Mouse (Mus musculus) heart, postnatal 4 days (tissue): ENCODE measurements around the gene Jmjd1c. TPM values are rescaled to one million over a fixed set of nuclear protein-coding genes. Genes with fewer than 3 reads are reported as not detected.

Source experiments
- DNase-seq: peaks from one replicate; pipeline ENCODE4 v3.0.0; 2021
- total RNA-seq, 2 experiments: library from RNA; stranded (reverse); gene quantifications; 2 replicates each; pipeline ENCODE4 v1.2.3; 2021

The Jmjd1c gene
- total RNA-seq, 2 experiments from 2014 or later: 66.7 to 70.5 TPM

DNA sequence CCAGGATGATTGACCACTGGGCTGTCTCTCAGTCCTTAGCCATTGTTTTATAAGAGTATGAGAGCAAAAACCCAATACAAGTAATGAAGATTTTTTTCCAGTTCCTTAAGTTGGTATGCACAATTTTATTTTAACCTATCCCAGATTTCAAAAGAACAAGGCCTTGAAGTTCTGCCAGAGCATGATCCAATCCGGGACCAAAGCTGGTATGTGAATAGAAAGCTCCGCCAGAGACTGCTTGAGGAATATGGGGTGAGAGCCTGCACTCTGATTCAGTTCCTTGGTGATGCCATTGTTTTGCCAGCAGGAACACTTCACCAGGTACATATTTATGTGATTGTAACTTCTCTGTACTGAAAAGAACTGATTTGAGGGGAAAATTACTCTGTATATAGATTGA lies 153.6 kb downstream of the Jmjd1c start:
- no peak for DNase-seq

DNA sequence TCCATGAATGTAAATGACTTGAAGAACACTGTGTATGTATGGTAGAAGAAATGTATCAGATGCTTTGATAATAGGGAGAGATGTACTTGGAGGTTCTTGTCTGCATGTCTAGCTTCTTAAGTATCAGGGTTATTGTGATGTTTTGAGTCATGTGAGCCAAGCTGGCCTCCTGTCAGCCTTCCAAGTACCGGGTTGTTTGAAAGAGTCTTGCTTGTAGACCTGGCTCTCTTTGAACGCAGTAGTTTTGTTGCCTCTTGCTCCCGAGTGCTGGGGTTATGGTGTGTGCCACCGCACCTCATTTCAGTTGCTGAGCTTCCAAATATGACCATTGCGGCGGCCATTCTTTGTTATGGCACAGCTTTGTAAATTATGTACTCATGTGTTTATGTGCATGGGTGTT lies 154.9 kb downstream of the Jmjd1c start:
- no peak for DNase-seq

DNA sequence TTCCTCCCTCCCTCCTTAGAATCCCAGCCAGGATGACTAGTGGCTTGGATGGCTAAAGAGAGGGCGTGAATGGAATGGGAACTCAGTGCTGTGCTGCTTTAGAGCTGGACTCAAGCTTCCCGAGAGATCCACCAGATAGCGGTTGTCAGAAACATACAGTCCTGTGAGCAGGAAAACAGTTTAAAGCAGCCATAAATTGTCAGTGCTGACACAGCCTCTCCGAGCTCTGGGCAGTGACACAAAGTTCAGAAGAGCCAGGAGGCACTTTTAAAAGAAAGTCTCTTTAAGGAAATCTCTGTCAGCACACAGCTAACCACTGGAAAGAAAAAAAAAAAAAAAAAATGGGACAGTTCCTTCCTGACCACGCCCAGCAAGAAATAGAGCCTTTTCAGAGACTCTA lies 156.4 kb downstream of the Jmjd1c start:
- peak; percentile 16 for DNase-seq

DNA sequence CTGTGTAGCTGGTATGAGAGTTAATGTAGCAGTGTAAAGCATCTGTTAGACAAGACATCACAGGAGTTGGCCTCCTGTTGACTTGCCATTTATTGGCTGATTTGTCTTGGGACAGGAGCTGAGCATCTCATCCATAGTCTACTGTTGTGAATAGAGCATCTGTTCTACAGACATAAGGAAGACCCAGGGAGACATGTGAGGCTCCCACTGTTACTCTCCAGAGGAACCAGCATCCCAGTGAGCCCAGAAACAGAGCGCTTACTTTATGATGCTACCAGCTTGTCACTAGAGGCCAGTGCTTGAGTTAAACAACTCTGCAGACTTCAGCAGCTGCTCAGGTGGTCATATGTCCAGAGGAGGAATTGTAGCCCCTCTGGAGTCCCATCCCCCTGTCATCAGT lies 157.2 kb downstream of the Jmjd1c start:
- no peak for DNase-seq

DNA sequence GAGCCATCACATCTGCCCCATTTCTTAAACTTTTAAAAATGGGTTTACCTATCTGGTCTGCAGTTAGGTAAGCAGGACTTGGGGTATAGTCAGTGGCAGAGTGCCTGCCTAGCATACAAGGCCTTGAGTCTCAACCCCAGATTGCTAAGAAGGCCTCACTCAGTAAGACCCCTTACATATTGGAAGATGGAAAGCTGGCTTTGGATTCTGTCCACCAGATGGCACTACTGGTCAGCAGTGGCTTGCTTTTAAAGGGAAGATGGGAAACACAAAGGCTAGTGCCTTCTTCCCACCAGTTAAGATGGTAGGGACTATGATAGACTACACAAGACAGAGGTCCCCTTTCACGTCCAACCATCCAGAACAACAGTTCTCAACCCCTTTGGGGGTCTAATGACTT lies 168.9 kb downstream of the Jmjd1c start:
- peak; percentile 76 for DNase-seq

DNA sequence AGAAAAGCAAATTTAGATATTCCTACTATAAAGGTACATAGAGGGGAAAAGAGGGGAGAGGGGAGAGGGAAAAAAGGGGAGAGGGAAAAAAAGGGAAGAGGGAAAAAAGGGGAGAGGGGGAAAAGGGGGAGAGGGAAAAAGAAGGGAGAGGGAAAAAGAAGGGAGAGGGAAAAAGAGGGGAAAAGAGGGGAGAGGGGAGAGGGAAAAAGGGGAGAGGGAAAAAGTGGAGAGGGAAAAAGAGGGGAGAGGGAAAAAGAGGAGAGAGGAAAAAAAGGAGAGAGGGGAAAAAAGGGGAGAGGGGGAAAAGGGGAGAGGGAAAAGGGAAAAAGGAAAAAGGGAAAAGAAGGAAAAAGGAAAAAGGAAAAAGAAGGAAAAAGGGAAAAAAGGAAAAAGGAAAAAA lies 180.0 kb downstream of the Jmjd1c start:
- no peak for DNase-seq

DNA sequence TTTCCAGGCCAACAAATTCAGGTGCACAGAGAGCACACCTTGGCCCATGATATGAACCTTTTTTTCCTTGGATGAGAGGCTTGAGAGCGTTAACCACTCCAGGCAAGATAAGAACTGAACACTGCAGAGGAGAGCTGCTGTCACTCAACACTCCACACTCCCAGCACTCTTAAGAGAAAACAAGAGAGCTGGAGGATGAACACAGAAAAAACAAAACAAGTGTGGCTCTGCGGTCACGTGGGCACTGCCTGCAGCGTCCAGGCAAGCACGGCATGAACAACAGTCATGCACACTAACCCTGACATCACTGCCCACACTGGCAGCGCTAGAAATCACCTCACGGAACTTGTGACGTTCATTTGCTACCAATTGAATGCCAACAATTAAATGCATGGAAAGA lies 185.9 kb downstream of the Jmjd1c start:
- peak; percentile 14 for DNase-seq

DNA sequence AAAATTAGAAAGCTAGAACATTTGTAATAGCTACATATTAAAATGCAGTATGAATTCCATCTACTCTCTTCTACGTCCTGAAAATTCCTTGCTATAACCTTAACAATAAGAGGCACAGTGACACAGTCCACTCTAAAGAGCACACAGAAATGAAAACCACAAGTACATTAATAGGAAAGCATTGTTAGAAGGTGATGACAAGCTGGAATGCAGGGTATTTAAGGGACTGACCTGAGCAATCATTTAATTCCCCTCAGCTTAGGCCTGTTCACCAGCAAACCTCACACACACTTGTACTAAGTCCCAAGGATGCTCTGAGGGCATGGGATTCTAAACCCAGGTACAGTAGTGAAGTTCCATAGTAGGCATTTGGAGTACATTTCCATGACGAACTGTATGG lies 186.6 kb downstream of the Jmjd1c start:
- no peak for DNase-seq

DNA sequence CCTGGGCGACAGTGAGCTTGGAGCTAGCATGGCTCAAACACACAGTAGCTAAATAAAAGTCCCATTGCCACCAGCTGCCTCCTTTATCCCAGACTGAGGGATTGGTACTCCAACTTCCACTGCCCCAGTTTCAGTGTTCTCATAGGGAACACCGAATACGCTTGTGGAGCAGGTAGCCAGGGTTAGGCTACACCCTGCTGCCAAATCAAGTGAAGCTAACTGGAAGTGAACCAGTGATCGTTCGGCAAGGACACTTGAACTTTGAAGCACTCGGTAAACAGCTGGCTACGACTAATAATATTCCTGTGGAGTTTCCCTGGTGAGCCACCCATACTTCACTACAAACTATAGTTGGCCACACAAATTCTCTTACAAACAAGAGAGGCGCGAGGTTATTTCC lies 187.6 kb downstream of the Jmjd1c start:
- no peak for DNase-seq

DNA sequence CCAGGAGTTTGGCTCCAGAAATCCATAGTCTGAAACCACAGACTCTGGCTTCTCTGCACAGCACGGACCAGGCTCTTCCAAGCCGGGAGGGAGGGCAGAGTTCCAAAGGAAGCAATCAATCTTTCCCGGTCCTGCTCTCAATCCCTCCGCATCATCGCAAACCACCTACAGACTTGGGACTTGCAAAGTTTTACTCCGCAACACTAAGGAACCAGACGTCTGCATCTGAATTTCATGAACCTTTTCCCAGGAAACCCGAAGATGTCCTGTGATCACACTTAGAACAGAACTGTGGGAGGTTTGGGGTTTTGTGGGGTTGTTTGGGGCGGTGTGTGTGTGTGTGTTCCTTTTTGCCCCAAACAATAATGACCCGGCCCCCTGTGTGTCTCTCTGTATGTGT lies 188.4 kb downstream of the Jmjd1c start:
- peak; percentile 32 for DNase-seq

DNA sequence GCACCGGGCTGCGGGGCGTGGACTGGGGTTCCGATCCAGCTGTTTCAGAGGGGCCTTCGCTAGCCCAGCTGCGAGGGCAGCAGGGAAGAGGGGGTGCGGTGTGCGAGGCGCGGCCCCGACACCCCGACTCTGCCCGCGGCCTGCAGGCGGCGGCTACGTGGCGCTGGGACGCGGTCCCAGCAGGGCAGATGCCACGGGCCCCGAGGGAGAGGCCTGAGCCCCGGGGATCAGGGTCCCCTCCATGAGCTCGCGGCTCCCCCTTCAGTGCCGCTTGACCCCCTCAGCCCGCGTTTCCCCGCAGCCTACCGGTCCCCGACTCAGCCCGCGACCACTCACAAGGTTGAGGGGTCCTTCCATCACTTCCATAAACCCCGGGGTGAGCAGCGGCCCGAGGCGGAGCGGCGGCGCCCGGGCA lies 188.8 kb downstream of the Jmjd1c start:
- peak; percentile 41 for DNase-seq

DNA sequence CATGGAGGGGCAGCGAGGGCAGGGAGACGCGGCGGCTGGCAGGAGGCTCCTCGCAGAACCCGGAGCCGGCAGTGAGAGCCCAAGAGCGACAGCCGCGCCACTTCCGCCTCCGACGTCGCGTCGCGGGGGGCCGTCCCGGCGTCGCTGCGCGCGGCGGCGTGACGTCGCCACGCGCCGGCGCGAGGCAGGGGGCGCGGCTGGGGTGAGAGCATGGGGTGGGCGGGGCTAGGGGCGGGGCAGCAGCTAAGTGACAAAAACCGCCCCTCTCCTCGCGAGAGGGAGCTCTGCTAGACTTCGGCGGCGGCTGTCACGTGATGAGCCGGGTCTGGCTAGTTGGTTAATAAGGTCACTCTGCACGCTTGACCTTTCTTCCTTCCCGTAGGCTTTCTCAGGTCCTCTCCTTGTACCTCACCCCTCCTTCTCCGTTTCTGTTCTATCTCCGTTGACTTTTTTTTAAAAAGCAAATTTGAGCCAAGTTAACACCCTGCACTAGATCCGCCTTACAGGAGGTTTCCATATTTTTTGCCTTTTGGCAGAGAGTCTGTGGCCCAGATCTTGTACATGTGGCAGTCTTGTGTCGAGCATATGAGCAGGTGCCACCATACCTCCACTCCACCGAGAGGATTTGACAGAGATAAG lies 189.4 kb downstream of the Jmjd1c start, which contains the start of gene Nrbf2:
Nrbf2 (minus strand) TSS at position 130 of the 639 bp plus-strand sequence.
- DNase-seq: peak; percentile 84

DNA sequence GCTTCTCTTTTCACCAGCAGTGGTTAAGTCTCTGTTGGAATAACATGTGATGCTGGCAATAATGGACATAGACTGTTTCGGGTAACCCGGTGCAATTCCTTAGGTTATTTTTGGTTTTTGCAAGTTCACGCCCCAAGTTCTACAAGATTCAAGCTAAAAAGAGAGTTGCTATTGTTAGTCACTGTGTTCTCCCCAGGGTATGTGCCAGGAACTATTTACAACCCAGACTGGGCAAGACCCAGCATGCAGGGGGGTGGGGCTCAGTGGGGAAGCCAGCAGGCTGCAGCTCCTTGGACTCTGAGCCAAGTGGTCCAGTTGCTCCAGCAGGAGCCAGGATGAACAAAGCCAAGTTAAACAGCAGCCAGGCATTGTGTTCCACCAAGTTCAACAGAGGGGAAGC lies 192.0 kb downstream of the Jmjd1c start:
- DNase-seq: peak; percentile 88

DNA sequence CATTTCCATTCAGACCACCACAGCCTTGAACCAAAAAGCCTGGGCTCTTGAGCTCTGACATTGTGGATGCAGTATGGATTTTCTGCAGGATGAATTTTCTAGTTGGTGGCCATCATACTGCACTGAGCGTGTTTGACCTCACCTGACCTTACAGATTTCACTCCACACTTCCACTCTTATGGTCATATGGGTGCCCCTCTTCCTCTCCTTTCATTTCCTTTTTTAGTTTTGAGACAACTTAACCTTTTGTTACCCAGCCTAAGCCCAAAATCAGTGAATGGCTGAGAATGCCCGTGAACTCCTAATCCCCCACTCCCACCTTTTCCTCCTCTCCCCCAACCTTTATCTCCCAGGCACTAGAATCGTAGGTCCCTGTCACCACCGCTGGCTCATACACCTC lies 194.7 kb downstream of the Jmjd1c start:
- DNase-seq: no peak

DNA sequence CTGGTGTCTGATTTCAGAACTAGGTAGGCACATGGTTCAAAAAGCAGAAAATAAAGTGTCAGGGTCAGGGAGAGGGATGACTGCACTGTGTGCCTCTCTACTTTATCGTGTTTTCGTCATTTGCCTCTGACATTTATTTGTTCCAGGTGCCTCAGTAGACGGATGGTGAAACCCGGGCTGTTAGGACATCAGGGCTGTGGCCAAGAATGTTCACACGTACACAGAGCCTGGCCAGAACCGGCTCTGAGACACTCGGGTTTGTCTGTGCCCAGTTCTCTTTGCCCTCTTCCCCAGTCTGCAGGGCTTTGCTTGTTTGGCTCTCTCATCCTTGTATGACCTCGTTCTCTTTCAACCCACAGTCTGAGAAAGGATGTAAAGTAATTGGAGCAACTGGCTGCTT lies 195.2 kb downstream of the Jmjd1c start:
- DNase-seq: no peak

DNA sequence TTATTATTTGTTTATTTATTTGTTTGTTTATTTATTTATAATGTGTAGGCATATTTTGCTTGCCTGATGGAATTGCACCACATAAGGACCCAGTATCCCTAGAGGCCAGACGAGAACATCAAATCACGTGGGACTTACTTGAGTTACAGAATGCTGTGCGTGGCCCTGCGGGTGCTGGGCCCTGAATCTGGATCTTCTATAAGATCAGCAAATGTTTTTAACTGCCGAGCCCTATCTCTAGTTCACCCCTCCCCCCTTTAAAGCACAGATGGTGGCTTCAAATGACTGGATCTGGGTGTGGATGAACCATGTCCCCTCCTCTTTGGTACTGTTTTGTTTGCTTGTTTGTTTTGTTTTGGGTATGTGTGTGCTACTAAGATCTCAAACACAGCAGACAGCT lies 199.4 kb downstream of the Jmjd1c start:
- DNase-seq: no peak

DNA sequence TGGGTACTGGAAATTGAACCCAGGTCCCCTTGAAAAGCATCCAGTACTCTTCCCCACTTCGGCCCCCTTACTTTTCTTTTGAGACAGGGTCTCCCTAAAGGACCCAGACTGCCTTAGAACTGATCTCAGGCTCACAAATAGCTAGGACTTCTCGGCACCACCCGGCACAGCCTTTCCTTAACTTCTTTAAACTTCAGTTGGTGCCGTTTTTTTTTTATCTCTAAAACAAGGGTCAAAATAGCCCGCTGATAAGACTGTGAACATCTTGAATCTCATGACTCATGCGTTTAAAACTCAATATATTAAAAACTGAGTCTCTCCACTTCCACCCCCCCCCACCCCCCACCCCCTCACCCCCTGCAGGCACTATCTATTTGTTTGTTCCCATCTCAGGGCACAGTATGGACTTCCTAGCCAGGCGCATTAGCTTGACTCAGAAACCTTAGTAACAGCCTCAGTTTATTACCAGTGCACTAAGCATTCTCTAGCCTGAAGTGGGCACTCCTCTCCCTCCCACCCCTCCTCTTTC lies 200.1 kb downstream of the Jmjd1c start:
- no peak for DNase-seq

DNA sequence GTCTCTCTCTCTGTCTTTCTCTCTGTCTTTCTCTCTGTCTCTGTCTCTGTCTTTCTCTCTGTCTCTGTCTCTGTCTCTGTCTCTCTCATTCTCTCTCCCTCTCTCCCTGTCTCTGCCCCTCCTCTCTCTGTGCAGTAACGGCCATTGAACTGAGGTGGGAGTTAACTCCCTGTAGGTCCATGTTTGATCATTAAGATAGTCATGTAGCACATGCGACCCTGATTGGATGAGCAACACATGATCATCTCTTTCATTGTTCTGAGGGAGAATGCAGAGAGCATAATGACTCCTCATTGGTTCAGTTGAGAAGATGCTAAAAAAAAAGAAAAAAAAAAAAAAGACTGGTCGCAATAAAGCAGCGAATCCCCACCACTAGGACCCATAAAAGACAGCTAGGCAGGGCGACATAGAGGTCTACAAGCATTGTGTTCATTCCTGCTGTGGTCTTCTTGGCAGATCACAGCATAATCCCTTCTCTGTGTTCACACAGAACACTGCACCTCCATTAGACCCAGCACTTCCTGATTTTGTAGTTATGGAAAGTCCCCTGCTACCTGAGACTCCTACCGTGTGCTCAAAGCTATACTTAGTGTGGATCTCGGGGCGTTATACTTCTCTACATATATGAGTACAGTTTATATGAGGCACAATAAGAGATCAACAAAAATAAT lies 200.7 kb downstream of the Jmjd1c start:
- no peak for DNase-seq

DNA sequence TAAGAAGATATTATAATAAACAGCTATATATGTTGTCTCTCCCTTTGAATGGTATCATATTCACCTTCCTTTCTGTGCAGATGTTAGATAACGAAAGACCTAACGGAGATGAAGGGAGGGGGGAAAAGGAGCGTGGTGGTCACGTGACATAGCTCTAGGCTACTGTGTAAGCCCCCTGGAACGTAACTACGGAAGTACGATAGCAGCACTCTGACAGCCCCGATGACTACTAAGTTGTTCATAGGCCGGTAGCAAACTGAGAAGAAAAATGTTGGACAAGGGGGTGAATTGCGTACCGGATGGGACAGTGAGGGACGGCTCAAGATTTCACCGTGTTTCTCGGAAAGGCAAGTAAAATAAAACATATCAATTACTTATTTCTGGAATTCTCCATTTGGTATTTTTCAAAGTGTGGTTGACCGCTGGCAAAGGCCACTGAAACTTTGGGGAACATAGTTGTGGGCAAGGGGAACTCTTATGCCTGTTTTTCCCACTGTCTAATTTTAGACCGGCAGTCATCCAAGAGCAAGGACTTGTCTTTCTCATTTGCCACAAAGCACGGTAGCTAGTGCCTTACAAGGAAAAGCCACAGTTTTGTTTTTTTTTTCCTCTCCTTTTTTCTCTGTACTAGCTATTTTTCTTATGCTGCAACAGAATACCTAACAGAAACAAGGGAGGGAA lies 201.4 kb downstream of the Jmjd1c start:
- no peak for DNase-seq

DNA sequence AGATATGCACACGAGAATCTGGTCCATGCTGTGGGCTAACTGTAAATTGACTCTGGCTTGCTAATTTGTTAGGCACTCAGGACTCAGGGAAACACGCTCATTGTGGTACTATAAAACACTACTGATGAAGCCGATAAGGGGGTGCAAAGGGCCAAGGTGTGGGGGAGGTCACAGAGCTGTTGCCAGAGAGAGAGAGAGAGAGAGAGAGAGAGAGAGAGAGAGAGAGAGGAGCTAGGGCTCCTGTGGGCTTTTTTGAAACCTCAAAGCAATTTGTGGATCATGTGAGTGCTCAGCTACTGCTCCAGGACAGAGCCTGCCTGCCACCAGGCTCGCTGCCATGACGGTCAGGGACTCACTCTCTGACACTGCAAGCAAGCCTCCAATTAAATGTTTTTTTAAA lies 202.9 kb downstream of the Jmjd1c start:
- no peak for DNase-seq

DNA sequence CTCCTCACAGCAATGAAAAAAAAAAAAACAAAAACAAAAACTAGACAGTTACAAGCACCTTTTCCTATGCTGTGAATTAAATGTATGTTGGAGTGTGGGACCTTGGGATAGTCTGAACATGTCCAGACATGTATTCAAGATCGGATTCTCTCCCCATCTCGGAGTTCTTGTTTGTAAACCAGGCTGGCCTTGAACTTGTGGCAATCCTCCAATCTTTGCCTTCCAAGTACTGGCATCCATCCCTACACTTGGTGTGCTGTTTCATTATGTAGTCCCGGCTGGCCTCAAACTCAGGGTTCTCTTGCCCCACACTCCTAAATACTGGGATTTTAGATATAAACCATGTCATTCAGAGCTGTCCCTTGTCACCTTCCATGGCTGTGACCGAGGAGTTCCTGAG lies 203.4 kb downstream of the Jmjd1c start:
- no peak for DNase-seq

DNA sequence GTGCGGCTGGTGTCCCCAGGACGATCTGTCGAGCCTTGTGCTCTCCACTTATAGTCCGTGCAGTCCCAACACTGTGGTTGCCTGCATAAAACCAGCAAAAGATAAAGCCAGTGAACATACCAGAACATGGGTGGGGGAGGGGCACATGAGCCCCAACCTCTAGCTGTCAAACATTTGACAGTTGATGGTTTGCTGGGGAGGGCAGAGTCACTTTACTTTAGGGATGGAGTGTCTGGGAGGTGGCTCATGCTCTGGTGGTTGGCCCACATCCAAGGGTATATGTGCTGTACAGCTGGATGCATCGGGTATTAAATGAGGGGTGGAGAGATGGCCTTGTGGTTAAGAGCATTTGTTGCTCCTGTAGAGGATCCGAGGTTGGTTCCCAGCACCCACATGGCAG lies 205.1 kb downstream of the Jmjd1c start:
- DNase-seq: no peak

DNA sequence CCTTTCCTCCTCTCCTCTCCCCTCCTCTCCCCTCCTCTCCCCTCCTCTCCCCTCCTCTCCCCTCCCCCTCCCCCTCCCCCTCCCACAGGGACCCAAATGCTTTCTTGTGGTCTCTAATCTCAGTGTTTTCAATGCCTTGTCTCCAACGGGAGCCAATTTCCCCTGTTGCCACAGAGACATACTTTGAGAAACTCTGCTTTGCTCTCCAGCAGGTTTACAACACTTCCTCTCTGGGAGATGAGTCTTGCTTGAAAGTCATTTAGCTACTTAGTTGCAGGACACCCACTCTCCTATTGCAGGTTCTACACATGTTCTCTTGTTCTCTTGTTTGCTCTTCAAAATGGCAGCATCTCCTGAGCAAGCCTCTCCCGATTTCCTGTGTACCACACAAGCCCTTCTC lies 206.4 kb downstream of the Jmjd1c start:
- DNase-seq: no peak
